Mouse (Mus musculus) olfactory bulb, adult 2 months (tissue): Measurements from ENCODE around the gene Clstn3.

Source experiments
- CTCF ChIP-seq: fragments of 200-500 bp; IDR thresholded peaks from 2 replicates; pipeline ENCODE4 v1.5.1; 2012; ENCODE audit warnings: low read depth, mild to moderate bottlenecking, low read length, moderate library complexity; ENCODE audit not compliant: insufficient read depth
- POLR2A ChIP-seq: fragments of 200-500 bp; IDR thresholded peaks from 2 replicates; pipeline ENCODE4 v1.6.1; 2012; ENCODE audit warnings: mild to moderate bottlenecking, low read depth, low read length, moderate library complexity; ENCODE audit not compliant: insufficient read depth

GRCm38 (mm10) chr6:124465729-124466128 is 1.1 kb upstream of the Clstn3 start:
- TF ChIP-seq CTCF (no peak), POLR2A (no peak)
